8 mouse cellular contexts compared by ENCODE assay signal in genomic region chr11:90355270-90355681, GRCm38 (mm10). TPM values are rescaled to one million over a fixed set of nuclear protein-coding genes. Genes with fewer than 3 reads are reported as not detected.
DNase-seq lines count a peak whose midpoint lies in the region; ATAC-seq and TF ChIP-seq lines count a peak whose summit lies in the region.

No protein-coding gene starts in this region.

- H3K9ac ChIP-seq in liver, embryonic 11.5 days (ENCODE audit: low read depth, low read length): no peak overlapping the region
- H3K9ac ChIP-seq in stomach, postnatal 0 days (ENCODE audit: low read length): no peak overlapping the region

- intact Hi-C loops in left cerebral cortex, postnatal 4 days (cut with DNase I): no loop called here
- intact Hi-C loops in left cerebral cortex, postnatal 25 days (cut with DNase I): no loop called here

- WGBS in cerebellum, adult 2 months: 4% methylated on average over 7 of the region's 7 CpGs
- 60% methylated on average over 7 of the region's 7 CpGs for WGBS in heart, embryonic 10.5 days
- 54% methylated on average over 7 of the region's 7 CpGs for WGBS in liver, embryonic 11.5 days
- WGBS in stomach, postnatal 0 days: 18% methylated on average over 7 of the region's 7 CpGs

- no peaks in the 10 kb centered on the region for H3K9me3 ChIP-seq in heart, embryonic 10.5 days
- H3K9me3 ChIP-seq in liver, embryonic 11.5 days (ENCODE audit: control insufficient read depth, low read length): no peaks in the 10 kb centered on the region
- no peaks in the 10 kb centered on the region for H3K9me3 ChIP-seq in stomach, postnatal 0 days (ENCODE audit: control insufficient read depth, low read length)

- H3K36me3 ChIP-seq in heart, embryonic 10.5 days: no peaks in the 10 kb centered on the region
- H3K36me3 ChIP-seq in liver, embryonic 11.5 days (ENCODE audit: control insufficient read depth, insufficient read depth, low read length): no peaks in the 10 kb centered on the region
- no peaks in the 10 kb centered on the region for H3K36me3 ChIP-seq in stomach, postnatal 0 days (ENCODE audit: control insufficient read depth, insufficient read depth, low read length)

- H3K27me3 ChIP-seq in cerebellum, adult 2 months (ENCODE audit: control insufficient read depth, insufficient read depth, low read length): no peaks in the 10 kb centered on the region
- H3K27me3 ChIP-seq in heart, embryonic 10.5 days (ENCODE audit: insufficient read depth, poor library complexity, severe bottlenecking): no peaks in the 10 kb centered on the region
- no peaks in the 10 kb centered on the region for H3K27me3 ChIP-seq in liver, embryonic 11.5 days (replicated peaks; ENCODE audit: control insufficient read depth, insufficient read depth, low read length)
- no peaks in the 10 kb centered on the region for H3K27me3 ChIP-seq in stomach, postnatal 0 days (ENCODE audit: control insufficient read depth, insufficient read depth, low read length)

- TF ChIP-seq POLR2A in cerebellum, adult 2 months (IDR thresholded peaks at IDR 0.05; ENCODE audit: borderline replicate concordance, insufficient read depth, low read length): no peak

- no peak overlapping the region for H3K4me2 ChIP-seq in liver, embryonic 11.5 days
- H3K4me2 ChIP-seq in stomach, postnatal 0 days (replicated peaks; ENCODE audit: low read depth): no peak overlapping the region

- H3K4me3 ChIP-seq in cerebellum, adult 2 months (replicated peaks; ENCODE audit: insufficient read depth, low read depth, low read length): no peak overlapping the region
- no peak overlapping the region for H3K4me3 ChIP-seq in heart, embryonic 10.5 days
- no peak overlapping the region for H3K4me3 ChIP-seq in liver, embryonic 11.5 days (ENCODE audit: low read depth, low read length)
- H3K4me3 ChIP-seq in stomach, postnatal 0 days (ENCODE audit: low read depth, low read length): no peak overlapping the region

- peak; percentile 85 for DNase-seq in left cerebral cortex, postnatal 4 days
- DNase-seq in left cerebral cortex, postnatal 25 days (ENCODE audit: low spot score in 2 of 2): no peak
- peak; percentile 63 to 81 for DNase-seq in cerebellum, adult 2 months
- no peak for DNase-seq in heart, embryonic 10.5 days (ENCODE audit: low spot score)
- DNase-seq in liver, embryonic 11.5 days (ENCODE audit: low spot score): no peak
- DNase-seq in stomach, postnatal 0 days (ENCODE audit: low spot score): peak; percentile 43
- no peak for DNase-seq in embryo, embryonic 9.5 days (ENCODE audit: extremely low spot score)
- no peak for DNase-seq in right cerebral cortex, adult 2 months (ENCODE audit: low spot score in 2 of 2)

- no peak for ATAC-seq in liver, embryonic 11.5 days (replicated peaks; ENCODE audit: low FRiP score)
- ATAC-seq in stomach, postnatal 0 days (ENCODE audit: low FRiP score, low TSS enrichment): peak; percentile 73

- H3K27ac ChIP-seq in cerebellum, adult 2 months (ENCODE audit: insufficient read depth, low read length): no peak overlapping the region
- H3K27ac ChIP-seq in heart, embryonic 10.5 days: peak overlapping the region; percentile 60
- peak overlapping the region; percentile 26 for H3K27ac ChIP-seq in liver, embryonic 11.5 days (ENCODE audit: low read depth, low read length)
- peak overlapping the region; percentile 71 for H3K27ac ChIP-seq in stomach, postnatal 0 days (replicated peaks)

- peak; percentile 74 for TF ChIP-seq EP300 in stomach, postnatal 0 days (optimal IDR thresholded peaks at IDR 0.05)

- no peak for TF ChIP-seq CTCF in cerebellum, adult 2 months (IDR thresholded peaks at IDR 0.05; ENCODE audit: borderline replicate concordance, insufficient read depth, low read depth, low read length)
- TF ChIP-seq CTCF in stomach, postnatal 0 days (IDR thresholded peaks at IDR 0.05; ENCODE audit: low read depth): no peak

- H3K4me1 ChIP-seq in cerebellum, adult 2 months (ENCODE audit: control insufficient read depth, insufficient read depth, low read length): peaks cover 19% of the 10 kb centered on the region
- H3K4me1 ChIP-seq in heart, embryonic 10.5 days: peaks cover 35% of the 10 kb centered on the region
- H3K4me1 ChIP-seq in liver, embryonic 11.5 days (replicated peaks; ENCODE audit: control insufficient read depth, insufficient read depth, low read length): no peaks in the 10 kb centered on the region; the same call in 1 of the 2 replicates
- H3K4me1 ChIP-seq in stomach, postnatal 0 days (replicated peaks; ENCODE audit: control insufficient read depth, insufficient read depth): peaks cover 16% of the 10 kb centered on the region

RNA-seq across cellular contexts. Expression of gene Hlf, which starts 35.4 kb away (rescaled TPM):
- 10 to 100 TPM; 24.6 to 26.3 TPM for total RNA-seq in left cerebral cortex, postnatal 4 days (2021)
- 100 to 1,000 TPM; 112 to 117 TPM for total RNA-seq in left cerebral cortex, postnatal 25 days (2021)
- 42.5 and 50.4 TPM in 2 replicates for polyA plus RNA-seq in cerebellum, adult 2 months (2012; rRNA removed)
- 1.7 and 3.3 TPM in 2 replicates for polyA plus RNA-seq in heart, embryonic 10.5 days (2016; fragmentation: Nextera tagmentation; extraction: Ambion mirVana)
- 6.6 and 6.9 TPM in 2 replicates for polyA plus RNA-seq in liver, embryonic 11.5 days (2014; fragmentation: Nextera tagmentation; extraction: Ambion mirVana)
- 1.2 and 1.6 TPM in 2 replicates for polyA plus RNA-seq in stomach, postnatal 0 days (2015; fragmentation: Nextera tagmentation; extraction: Ambion mirVana)

Comparison
In these comparisons a context has a peak if more than half of its experiments do, and no peak if none do; other contexts are left out.
1. DNase-seq: peak in left cerebral cortex, postnatal 4 days (single experiment), cerebellum, adult 2 months (2 of 2) and stomach, postnatal 0 days (single experiment); none in left cerebral cortex, postnatal 25 days (0 of 2), heart, embryonic 10.5 days (single experiment), liver, embryonic 11.5 days (single experiment), embryo, embryonic 9.5 days (single experiment) and right cerebral cortex, adult 2 months (0 of 2).